Mouse (Mus musculus): ENCODE data around the gene Psen1. TPM values are rescaled to one million over a fixed set of nuclear protein-coding genes. Genes with fewer than 3 reads are reported as not detected.

Gene Psen1
- 10 to 100 TPM; 56.4 to 67.8 TPM for total RNA-seq (2021)
- long read RNA-seq, experiment 1, transcript Psen1-201 (12 exons, 2,690 nt): major isoform, 39 of 54 reads
- long read RNA-seq, experiment 1, partial matches to known transcripts: 9 of 54 reads
- long read RNA-seq, experiment 1, other reads (novel, unspliced or antisense): 6 of 54 reads
- long read RNA-seq, experiment 2, transcript Psen1-201 (12 exons, 2,690 nt): major isoform, 24 of 45 reads
- long read RNA-seq, experiment 2, partial matches to known transcripts: 20 of 45 reads
- long read RNA-seq, experiment 2, other reads (novel, unspliced or antisense): 1 of 45 reads

DNA sequence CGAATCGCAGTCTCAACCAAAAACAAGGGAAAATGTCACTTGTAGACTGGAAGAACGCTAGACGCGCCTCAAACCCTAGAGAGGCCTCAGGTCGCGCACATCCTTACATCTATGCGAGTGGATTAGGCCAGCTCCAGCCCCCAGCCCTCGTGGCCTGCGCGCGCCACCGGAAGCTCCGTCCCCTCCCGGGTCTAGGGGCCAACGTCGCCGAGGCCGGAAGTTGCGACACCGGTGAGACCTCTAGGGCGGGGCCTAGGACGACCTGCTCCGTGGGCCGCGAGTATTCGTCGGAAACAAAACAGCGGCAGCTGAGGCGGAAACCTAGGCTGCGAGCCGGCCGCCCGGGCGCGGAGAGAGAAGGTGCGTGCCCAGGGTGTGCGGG is at the start of gene Psen1:
Psen1 (plus strand) TSS at position 219 of the 382 bp plus-strand sequence.
- DNase-seq (ENCODE audit: low spot score in 2 of 2): peak; percentile 90 to 94

DNA sequence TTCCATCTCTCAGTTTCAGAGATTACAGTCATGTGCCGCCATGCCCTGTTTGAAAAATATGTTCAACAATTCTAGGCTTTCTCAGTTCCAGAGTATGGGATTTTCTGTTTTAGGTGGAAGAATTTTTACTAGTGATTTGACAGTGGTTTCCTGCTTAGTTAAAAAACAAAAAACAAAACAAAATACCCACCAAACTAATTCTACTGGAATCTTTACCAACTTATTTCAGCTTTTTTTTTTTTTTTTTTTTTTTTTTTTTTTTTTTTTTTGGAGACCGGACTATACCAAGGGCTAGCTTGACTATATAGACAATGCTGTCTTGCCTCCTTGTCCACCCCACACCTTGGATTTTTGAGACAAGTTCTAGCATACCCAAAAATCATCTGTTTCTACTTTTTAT is 46.7 kb upstream of the Psen1 start:
- DNase-seq (ENCODE audit: low spot score in 2 of 2): no peak

DNA sequence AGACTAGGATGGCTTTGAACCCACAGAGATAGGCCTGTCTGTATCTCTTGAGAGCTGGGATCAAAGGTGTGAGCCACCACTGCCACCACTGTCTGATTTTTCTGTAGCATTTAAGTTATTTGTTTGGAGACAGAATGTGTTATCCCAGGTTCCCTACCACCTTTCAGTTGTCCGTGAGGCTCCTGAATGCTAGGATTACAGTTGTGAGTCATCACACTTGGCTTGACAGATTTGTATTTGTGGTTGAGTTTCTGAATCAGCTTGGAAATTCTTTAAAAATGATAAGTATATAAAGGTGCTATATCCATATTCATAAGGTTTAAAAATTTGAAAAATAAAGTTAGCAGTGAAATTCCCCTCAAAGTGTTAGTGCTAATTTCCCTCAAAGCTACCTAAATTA is 44.8 kb upstream of the Psen1 start:
- no peak for DNase-seq (ENCODE audit: low spot score in 2 of 2)

DNA sequence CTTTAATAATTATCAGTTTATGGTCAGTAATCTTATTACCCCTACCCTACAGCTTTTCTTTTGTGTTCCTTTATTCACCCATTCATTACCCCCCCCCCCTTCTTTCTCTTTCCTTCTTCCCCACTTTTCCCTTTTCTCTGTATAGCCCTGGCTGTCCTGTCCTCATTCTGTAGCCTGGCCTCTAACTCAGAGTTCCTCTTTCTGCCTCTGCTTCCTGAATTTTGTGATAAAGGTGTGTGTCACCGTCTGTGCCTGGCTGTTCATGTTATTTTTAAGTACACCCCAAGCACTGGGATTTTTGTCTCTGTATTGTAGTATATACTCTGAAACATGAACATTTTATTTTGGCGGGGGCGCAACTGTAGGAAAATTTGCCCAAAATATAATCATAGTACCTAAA is 37.6 kb upstream of the Psen1 start:
- DNase-seq (ENCODE audit: low spot score in 2 of 2): no peak

DNA sequence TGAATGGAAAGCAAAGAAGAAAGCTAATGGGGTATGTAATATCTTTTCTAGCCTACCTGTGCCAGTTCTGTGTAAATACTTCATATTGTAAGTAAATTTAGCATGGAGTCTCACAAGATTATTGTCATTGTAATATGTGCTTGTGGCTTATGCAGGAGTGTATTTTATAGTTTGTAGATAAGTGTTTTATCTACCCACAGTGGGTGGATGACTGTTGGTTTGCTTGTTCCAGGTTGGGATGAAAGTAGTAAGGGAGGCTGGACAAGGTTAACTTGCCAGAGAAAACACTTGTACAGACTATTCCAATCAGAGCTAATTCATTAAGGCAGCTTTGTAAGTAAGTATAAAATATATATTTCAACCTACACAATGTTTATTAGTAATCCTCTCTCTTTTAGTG is 36.5 kb upstream of the Psen1 start:
- no peak for DNase-seq (ENCODE audit: low spot score in 2 of 2)

DNA sequence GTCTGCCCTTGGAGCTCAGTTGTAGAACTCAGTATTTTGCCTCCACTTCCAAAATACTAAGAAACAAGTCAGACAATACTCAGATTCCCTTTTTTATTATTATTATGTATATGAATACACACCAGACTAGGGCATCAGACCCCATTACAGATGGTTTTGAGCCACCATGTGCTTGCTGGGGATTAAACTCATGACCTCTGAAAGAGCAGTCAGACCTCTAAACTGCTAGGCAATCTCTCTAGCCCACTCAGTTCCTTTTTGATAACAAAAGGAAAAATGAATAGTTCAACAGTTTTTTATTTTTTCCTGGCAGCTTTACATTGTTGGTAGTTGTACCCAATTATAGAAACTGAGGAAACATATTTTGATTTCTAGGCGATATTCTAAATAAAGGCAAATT is 2.5 kb upstream of the Psen1 start:
- no peak for DNase-seq (ENCODE audit: low spot score in 2 of 2)

DNA sequence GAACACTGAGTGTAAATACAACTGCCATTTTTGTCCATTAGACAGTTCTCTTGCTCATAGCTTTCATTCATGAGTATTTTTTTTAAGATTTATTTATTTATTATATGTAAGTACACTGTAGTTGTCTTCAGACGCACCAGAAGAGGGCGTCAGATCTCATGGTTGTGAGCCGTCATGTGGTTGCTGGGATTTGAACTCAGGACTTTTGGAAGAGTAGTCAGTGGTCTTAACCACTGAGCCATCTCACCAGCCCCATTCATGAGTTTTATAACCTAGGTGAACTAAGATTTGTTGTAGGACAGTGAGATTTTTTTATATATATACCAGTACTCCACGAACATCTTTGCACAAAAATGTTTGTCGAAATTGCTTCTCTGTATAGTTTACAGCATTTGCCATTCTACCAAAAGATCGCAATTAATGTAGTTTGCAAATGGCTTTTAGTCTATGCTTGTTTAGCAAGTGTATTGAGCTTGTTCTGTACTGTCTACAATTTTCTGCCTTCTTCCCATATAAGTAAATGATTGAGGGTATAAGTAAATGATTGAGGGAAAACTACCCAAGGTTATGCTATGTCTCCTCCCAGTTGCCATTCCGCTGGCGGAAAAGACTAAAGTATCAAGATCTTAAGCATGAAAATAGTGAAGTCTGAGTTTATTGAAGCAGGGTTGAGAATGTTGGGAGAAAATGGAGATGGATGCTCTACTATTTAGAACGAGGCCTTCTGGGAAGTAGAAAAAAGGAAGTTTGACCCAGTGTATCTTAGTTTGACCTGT is 1.2 kb upstream of the Psen1 start:
- DNase-seq (ENCODE audit: low spot score in 2 of 2): no peak

DNA sequence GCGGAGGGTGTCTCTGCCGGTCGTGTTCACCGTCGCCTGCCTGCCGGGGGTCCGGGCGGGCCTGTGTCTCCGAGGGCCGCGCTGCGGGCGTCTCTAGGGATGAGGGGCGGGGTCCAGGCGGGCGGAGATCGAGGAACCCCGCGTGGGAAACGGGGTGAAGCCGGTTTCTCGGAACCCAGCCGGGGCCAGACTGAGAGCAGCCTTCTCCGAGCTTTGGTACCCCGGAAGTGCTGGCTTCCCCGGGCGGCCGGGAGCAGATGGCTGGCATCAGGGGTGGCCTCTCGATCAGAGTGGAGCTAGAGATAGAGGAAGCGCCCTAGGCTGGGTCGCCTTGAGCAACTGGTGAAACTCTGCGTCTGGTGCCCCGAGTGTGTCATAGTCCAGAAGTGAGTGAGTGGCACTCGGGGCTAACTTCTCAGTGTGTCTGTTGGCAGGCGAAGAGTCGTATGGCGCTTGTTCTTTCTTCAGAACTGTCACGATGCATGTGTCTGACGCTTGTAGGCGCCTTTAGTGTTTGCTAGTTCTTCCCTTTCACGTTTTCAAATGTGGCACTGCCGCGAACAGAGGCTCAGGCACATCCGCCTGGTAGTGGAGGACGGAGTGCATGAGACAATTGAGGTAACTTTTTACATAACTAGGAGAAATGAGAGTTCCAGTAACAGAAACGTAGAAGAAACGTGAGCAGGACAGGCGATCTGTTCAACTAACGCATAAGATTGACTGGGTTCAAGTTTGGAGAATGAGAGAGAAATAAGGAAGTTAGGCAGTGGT is 549 bp downstream of the Psen1 start:
- no peak for DNase-seq (ENCODE audit: low spot score in 2 of 2)

DNA sequence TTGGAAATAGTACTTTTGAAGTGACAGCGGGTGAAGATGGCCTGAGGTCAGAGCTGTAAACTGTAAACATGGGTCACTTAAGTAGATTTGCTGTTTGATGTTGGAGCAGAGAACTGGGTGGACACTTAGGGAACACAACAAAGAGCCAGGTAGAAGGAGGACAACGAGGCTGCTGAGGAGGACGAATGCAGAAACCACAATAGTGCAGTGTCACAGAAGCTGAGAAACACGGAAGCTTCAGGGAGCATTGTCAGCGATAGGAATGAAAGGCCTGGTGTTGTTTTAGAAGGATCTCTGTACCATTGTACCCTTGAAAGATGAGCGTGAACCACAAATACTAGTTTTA is 1.1 kb downstream of the Psen1 start:
- no peak for DNase-seq (ENCODE audit: low spot score in 2 of 2)

DNA sequence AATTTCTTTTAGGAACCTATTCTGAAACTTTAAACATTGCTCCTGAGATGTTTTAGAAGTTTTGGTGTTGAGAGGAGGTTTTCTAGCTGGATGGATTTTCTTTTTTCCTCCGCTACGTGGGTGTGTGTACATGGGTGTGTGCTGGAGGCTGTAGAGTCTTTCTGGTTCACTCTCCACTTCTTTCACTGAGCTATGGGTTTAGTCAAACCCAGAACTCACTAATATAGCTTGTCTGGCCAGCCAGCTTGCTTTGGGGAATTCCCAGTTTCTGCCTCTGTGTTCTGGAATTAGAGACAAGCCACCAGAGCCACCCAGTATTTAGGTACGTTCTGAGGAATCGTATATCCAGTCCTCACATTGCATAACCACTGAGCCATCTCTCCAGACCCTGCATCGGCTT is 6.1 kb downstream of the Psen1 start:
- no peak for DNase-seq (ENCODE audit: low spot score in 2 of 2)

DNA sequence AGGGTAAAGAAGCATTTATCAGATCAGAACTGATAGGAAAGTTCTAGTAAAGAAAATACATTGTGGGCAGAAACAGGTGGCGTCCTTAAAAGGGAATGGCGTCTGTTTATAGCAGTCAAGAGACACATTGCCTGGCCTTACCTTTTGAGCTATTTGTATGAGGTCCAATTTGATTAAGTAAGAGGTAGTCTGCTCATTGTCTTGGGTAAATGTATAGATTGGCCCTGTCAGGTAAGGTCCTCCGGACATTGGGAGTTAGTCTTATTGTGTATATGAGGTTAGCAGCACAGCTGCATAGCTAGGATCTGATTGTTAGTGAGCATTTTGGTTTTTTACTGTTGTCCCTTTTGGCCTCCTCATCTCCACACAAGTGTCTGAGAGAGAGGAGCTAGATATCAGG is 6.7 kb downstream of the Psen1 start:
- no peak for DNase-seq (ENCODE audit: low spot score in 2 of 2)

DNA sequence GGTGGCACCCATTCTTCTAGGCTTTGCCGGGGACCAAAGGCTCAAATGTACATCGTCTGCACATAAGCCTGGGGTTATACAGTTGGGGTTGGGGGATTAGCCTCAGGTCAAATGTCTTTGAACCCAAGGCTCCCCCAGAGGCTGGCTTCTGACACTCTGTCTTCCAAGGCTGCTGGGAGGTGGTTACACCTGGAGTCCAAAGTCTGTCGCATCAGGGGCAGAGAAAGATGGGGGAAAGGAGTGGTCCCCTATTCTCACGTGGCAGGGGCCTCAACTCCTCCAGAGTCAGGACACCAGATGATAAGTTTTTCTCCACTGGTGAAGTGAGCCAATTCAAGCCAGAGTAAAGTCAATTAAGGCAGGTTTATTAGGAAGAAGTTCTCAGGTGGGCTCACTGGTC is 10.7 kb downstream of the Psen1 start:
- no peak for DNase-seq (ENCODE audit: low spot score in 2 of 2)

DNA sequence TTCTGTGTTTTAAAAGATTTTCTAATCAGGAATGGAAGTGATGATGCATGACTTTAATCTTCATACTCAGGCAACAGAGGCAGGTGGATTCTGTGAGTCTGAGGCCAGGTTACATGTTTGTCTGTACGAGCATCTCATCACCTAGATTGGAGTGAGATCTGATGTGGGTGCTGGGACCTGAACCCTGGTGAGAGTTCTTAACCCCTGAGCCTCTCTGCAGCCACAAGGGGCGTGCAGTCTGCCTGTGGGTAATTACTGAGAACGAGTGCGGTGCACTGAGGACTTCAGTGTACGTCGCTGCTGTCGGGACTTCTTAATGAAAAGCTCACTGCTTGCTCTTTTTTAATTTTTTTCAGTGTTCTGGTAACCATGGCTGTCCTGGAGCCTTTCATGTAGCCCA is 13.7 kb downstream of the Psen1 start:
- no peak for DNase-seq (ENCODE audit: low spot score in 2 of 2)

DNA sequence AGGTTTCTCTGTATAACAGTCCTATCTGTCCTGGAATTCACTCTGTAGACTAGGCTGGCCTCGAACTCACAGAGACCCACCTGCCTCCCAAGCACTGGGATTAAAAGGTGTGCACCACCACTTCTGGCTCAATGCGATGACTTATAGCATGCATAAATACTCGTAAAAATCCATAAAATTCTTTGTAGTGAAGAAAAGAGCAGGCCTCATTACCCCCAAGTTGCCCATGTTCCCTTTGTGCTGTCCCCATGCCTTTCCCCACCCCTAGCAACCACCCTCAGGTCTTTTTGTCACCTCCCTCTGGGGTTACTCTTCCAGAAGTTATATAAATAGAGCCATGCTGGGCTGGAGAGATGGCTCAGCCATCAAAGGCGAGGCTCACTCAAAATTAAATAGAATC is 14.8 kb downstream of the Psen1 start:
- DNase-seq (ENCODE audit: low spot score in 2 of 2): no peak

DNA sequence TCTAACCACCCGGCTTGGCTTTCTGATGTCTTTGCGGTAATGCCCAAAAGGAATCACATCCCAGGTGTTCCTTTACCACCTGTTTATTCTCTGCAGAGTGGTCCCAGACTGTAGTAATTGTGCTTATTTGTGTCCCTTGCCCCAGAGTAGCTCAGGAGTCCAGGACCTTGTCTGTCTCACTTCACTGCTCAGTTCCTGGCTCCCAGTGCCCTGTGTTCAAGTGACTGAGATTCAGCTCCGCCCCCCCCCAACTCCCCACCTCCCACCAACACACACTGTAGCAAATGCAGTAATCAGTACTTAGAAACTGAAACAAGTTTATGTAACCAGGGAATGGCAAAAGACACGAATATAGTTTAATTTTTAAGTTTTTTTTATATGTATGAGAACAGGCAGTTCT is 19.0 kb downstream of the Psen1 start:
- DNase-seq (ENCODE audit: low spot score in 2 of 2): no peak

DNA sequence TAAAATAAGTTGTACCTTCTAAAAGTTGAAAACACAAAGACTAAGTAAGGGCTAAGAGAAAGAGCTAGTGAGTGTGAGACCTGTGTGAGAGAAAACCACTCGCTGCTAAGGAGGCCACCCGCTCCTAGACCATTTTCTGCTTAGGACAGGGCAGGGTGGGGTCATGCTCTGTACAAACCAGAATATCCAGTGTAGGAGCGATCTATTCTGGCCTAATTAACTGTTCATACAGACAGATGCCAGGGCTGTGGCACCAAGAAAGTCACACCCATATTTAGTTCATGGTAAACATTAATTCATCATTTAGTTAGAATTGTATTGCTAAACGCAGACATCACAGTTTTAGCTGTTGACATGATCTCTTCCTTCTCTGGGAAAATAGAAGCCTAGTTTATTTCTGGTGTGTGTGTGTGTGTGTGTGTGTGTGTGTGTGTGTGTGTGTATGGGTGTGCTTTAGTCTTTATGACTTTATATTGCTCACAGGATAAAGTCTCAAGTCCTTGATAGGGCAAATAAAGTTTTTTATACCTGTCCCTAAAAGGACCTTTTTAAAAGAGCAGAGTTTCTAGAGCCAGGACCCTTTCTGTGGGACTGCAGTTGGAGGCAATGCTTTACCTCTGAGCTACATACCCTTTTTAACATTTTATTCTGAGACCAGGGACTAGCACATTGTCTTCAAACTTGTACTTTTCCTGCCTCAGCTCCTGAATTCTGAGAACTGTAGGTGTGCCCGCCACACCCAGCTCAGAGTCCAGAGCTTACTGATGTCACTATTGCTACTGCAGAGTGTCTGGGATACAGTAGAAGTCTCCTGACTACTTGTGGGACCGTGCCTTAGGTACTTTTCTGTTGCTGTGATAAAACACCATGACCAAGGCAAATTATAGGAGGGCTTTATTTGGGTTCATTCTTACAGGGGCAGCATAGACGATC is 20.5 kb downstream of the Psen1 start:
- DNase-seq (ENCODE audit: low spot score in 2 of 2): no peak

DNA sequence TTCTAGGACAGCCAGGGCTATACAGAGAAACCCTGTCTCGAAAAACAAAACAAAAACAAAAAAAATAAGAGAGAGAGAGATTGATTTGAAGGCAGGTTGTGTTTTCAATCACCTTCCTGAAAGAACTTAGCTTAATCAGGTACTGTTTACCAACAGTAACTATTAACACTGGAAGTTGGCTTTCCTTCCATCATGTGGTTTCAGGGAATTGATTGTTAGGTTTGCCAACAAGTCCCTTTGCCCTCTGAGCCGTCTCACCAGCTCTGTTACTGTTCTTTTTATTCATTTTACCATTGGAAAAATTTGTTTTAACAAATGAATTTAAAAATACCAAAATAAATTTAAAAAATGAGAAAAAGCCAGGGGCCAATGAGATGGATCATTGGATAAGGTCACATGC is 22.0 kb downstream of the Psen1 start:
- no peak for DNase-seq (ENCODE audit: low spot score in 2 of 2)

DNA sequence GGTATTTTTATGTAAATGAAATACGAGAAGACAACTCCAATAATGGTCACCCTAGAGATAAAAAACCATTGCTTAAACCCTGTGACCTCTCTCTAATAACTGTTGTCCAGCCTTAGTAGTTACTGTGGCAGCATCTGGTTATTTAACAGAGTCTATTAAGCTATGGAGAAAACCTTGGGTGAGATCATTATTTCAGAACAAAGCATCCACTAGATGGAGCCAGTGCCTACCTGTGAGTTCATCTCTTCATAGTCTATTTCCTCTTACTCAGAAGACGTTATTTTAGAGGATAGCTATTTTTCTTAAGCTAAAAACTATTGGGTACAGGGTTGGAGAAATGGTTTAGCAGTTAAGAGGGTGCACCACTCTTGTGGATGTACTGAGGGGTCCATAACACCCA is 25.8 kb downstream of the Psen1 start:
- peak in 1 of 2 experiments; percentile 25 for DNase-seq (ENCODE audit: low spot score in 2 of 2)

DNA sequence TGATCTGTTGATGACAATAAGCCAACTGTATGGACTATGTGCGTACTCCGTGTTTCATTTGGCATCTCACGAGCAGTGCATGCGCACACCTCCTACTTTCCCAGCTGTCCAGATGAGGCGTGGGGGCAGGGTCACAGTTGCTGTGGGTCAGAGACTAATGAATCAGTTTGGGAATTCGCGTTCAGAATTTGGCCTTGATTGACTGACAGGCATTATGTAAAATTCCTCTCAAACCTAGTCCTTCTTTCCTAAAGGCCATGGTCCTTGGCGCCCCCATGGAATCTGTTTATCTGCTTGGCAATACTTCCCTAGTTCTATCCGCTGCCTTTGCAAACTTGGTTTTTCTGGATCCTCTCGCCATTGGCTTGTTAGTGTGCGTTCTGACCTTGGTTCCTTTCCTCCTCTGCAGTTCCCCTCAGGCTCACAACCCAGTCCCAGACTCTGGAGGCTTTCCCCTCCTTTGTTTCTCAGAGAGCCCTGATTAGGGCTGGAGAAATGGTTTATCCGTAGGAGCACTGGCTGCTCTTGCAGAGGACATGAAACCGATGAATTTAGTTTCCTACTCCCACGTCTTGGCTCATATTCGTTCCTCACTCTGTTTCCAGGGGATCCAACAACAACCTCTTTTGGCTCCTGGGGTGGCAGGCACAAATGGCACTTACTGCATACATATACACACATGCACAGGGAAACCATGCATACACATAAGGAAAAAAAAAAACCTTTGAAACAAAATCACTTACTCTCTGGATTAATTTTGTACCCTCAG is 28.6 kb downstream of the Psen1 start:
- peak in 1 of 2 experiments; percentile 39 for DNase-seq (ENCODE audit: low spot score in 2 of 2)

DNA sequence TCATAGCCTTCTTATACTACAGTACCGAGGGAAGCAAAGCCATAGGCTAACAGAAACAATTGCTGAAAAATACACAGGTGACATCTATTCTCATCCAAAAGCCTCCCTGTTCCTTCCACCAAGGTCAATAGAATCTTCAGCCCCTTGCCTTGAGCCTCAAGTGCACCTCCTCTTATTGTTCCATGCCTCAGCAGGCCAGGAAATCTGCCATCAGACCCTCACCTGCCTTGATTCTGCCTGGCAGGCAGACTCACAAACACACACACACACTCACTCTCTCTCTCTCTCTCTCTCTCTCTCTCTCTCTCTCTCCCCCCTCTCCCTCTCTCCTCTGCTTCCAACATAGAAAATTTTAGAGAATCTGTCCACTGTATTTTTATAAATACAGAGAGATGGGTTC is 31.5 kb downstream of the Psen1 start:
- no peak for DNase-seq (ENCODE audit: low spot score in 2 of 2)

All from adrenal gland, adult 18-20 months (tissue).